Mouse (Mus musculus): ENCODE results near the gene Lst1. TPM values are rescaled to one million over a fixed set of nuclear protein-coding genes. Genes with fewer than 3 reads are reported as not detected.

The Lst1 gene
- polyA plus RNA-seq, 1 experiment from 2014 or later, result 41.4 TPM

- Histone ChIP-seq H3K9me3 (replicated peaks; ENCODE audit: control insufficient read depth, low read length) (no peaks in the 10 kb centered on the region), H3K9ac (ENCODE audit: low read depth, low read length) (no peak overlapping the region), H3K27me3 (ENCODE audit: control insufficient read depth, insufficient read depth, low read depth, low read length) (peaks cover 43% of the 10 kb centered on the region), H3K27ac (ENCODE audit: low read length) (peak overlapping the region; percentile 26; the same call in 1 of the 2 replicates), H3K36me3 (ENCODE audit: control insufficient read depth, insufficient read depth) (no peaks in the 10 kb centered on the region), H3K4me3 (ENCODE audit: low read depth, low read length) (peak overlapping the region; percentile 30), H3K4me2 (ENCODE audit: low read depth, low read length) (peak overlapping the region; percentile 26), H3K4me1 (ENCODE audit: control insufficient read depth, low read depth, low read length) (peaks cover 1% of the 10 kb centered on the region; the same call in 1 of the 2 replicates)
- no peak for ATAC-seq (ENCODE audit: low read depth)
- 12% methylated on average over 11 of the region's 11 CpGs for WGBS (ENCODE audit: insufficient replicate concordance)
Observed at GRCm38 (mm10) chr17:35201128-35201527, 12.9 kb upstream of the Lst1 start.

GRCm38 (mm10) chr17:35200398-35200797 is 12.2 kb upstream of the Lst1 start:
- WGBS (ENCODE audit: insufficient replicate concordance), result 11% methylated on average over 11 of the region's 11 CpGs
- H3K4me3 ChIP-seq (ENCODE audit: low read depth, low read length), result peak overlapping the region; percentile 30; the same call in 1 of the 2 replicates
- peaks cover 50% of the 10 kb centered on the region for H3K27me3 ChIP-seq (ENCODE audit: control insufficient read depth, insufficient read depth, low read depth, low read length)
- H3K36me3 ChIP-seq (ENCODE audit: control insufficient read depth, insufficient read depth), result no peaks in the 10 kb centered on the region
- H3K9ac ChIP-seq (ENCODE audit: low read depth, low read length), result no peak overlapping the region
- ATAC-seq (ENCODE audit: low read depth), result peak; percentile 32; the same call in 1 of the 2 replicates
- no peaks in the 10 kb centered on the region for H3K9me3 ChIP-seq (replicated peaks; ENCODE audit: control insufficient read depth, low read length)
- 0 out of 2 replicates have a peak overlapping the region, but pooled peaks have one; percentile 26 for H3K4me2 ChIP-seq (ENCODE audit: low read depth, low read length)
- peak overlapping the region; percentile 72 for H3K27ac ChIP-seq (ENCODE audit: low read length)
- peaks cover 5% of the 10 kb centered on the region; the same call in 1 of the 2 replicates for H3K4me1 ChIP-seq (ENCODE audit: control insufficient read depth, low read depth, low read length)

GRCm38 (mm10) chr17:35198946-35199345 is 10.7 kb upstream of the Lst1 start:
- H3K27me3 ChIP-seq (ENCODE audit: control insufficient read depth, insufficient read depth, low read depth, low read length), result peaks cover 58% of the 10 kb centered on the region
- H3K36me3 ChIP-seq (ENCODE audit: control insufficient read depth, insufficient read depth), result no peaks in the 10 kb centered on the region
- no peaks in the 10 kb centered on the region for H3K9me3 ChIP-seq (replicated peaks; ENCODE audit: control insufficient read depth, low read length)
- peaks cover 9% of the 10 kb centered on the region for H3K4me1 ChIP-seq (ENCODE audit: control insufficient read depth, low read depth, low read length)
- no peak overlapping the region for H3K27ac ChIP-seq (ENCODE audit: low read length)
- no peak for ATAC-seq (ENCODE audit: low read depth)
- WGBS (ENCODE audit: insufficient replicate concordance), result 69% methylated on average over 8 of the region's 8 CpGs
- no peak overlapping the region for H3K9ac ChIP-seq (ENCODE audit: low read depth, low read length)
- no peak overlapping the region for H3K4me3 ChIP-seq (ENCODE audit: low read depth, low read length)
- no peak overlapping the region for H3K4me2 ChIP-seq (ENCODE audit: low read depth, low read length)

GRCm38 (mm10) chr17:35198029-35198428 is 9.8 kb upstream of the Lst1 start:
- Histone ChIP-seq H3K27ac (ENCODE audit: low read length) (no peak overlapping the region), H3K4me2 (ENCODE audit: low read depth, low read length) (no peak overlapping the region), H3K36me3 (ENCODE audit: control insufficient read depth, insufficient read depth) (no peaks in the 10 kb centered on the region), H3K27me3 (ENCODE audit: control insufficient read depth, insufficient read depth, low read depth, low read length) (peaks cover 52% of the 10 kb centered on the region), H3K9me3 (replicated peaks; ENCODE audit: control insufficient read depth, low read length) (no peaks in the 10 kb centered on the region), H3K4me3 (ENCODE audit: low read depth, low read length) (no peak overlapping the region), H3K4me1 (ENCODE audit: control insufficient read depth, low read depth, low read length) (peaks cover 9% of the 10 kb centered on the region), H3K9ac (ENCODE audit: low read depth, low read length) (no peak overlapping the region)
- no peak for ATAC-seq (ENCODE audit: low read depth)
- 54% methylated on average over 7 of the region's 7 CpGs for WGBS (ENCODE audit: insufficient replicate concordance)

- Histone ChIP-seq H3K27me3 (ENCODE audit: control insufficient read depth, insufficient read depth, low read depth, low read length) (peaks cover 49% of the 10 kb centered on the region), H3K9me3 (replicated peaks; ENCODE audit: control insufficient read depth, low read length) (no peaks in the 10 kb centered on the region), H3K9ac (ENCODE audit: low read depth, low read length) (no peak overlapping the region), H3K4me2 (ENCODE audit: low read depth, low read length) (no peak overlapping the region), H3K27ac (ENCODE audit: low read length) (no peak overlapping the region), H3K4me1 (ENCODE audit: control insufficient read depth, low read depth, low read length) (peaks cover 9% of the 10 kb centered on the region), H3K4me3 (ENCODE audit: low read depth, low read length) (no peak overlapping the region), H3K36me3 (ENCODE audit: control insufficient read depth, insufficient read depth) (no peaks in the 10 kb centered on the region)
- WGBS (ENCODE audit: insufficient replicate concordance), result 26% methylated on average over 6 of the region's 6 CpGs
- ATAC-seq (ENCODE audit: low read depth), result no peak
Observed at GRCm38 (mm10) chr17:35197126-35197525, 8.9 kb upstream of the Lst1 start.

- H3K9ac ChIP-seq (ENCODE audit: low read depth, low read length), result peak overlapping the region; percentile 55; the same call in 1 of the 2 replicates
- H3K4me1 ChIP-seq (ENCODE audit: control insufficient read depth, low read depth, low read length), result peaks cover 9% of the 10 kb centered on the region
- 0 out of 2 replicates have a peak, but pooled peaks have one; percentile 4 for ATAC-seq (ENCODE audit: low read depth)
- no peak overlapping the region for H3K27ac ChIP-seq (ENCODE audit: low read length)
- H3K36me3 ChIP-seq (ENCODE audit: control insufficient read depth, insufficient read depth), result no peaks in the 10 kb centered on the region
- H3K4me3 ChIP-seq (ENCODE audit: low read depth, low read length), result peak overlapping the region; percentile 55
- H3K4me2 ChIP-seq (ENCODE audit: low read depth, low read length), result peak overlapping the region; percentile 76
- H3K27me3 ChIP-seq (ENCODE audit: control insufficient read depth, insufficient read depth, low read depth, low read length), result peaks cover 41% of the 10 kb centered on the region
- H3K9me3 ChIP-seq (replicated peaks; ENCODE audit: control insufficient read depth, low read length), result no peaks in the 10 kb centered on the region
- WGBS (ENCODE audit: insufficient replicate concordance), result 31% methylated on average over 9 of the region's 9 CpGs
Observed at GRCm38 (mm10) chr17:35196321-35196641, 8.0 kb upstream of the Lst1 start.

GRCm38 (mm10) chr17:35195631-35196320 is 7.5 kb upstream of the Lst1 start:
- Histone ChIP-seq H3K4me3 (ENCODE audit: low read depth, low read length) (peak overlapping the region; percentile 55), H3K4me1 (ENCODE audit: control insufficient read depth, low read depth, low read length) (peaks cover 9% of the 10 kb centered on the region), H3K36me3 (ENCODE audit: control insufficient read depth, insufficient read depth) (no peaks in the 10 kb centered on the region), H3K27me3 (ENCODE audit: control insufficient read depth, insufficient read depth, low read depth, low read length) (peaks cover 36% of the 10 kb centered on the region), H3K9ac (ENCODE audit: low read depth, low read length) (peak overlapping the region; percentile 55), H3K4me2 (ENCODE audit: low read depth, low read length) (peak overlapping the region; percentile 76), H3K9me3 (replicated peaks; ENCODE audit: control insufficient read depth, low read length) (no peaks in the 10 kb centered on the region), H3K27ac (ENCODE audit: low read length) (peak overlapping the region; percentile 24; the same call in 1 of the 2 replicates)
- under 1% methylated on average over 66 of the region's 66 CpGs for WGBS (ENCODE audit: insufficient replicate concordance)
- ATAC-seq (ENCODE audit: low read depth), result peak; percentile 75

- ATAC-seq (ENCODE audit: low read depth), result peak; percentile 10; the same call in 1 of the 2 replicates
- H3K9ac ChIP-seq (ENCODE audit: low read depth, low read length), result peak overlapping the region; percentile 55
- H3K4me3 ChIP-seq (ENCODE audit: low read depth, low read length), result peak overlapping the region; percentile 55
- H3K4me1 ChIP-seq (ENCODE audit: control insufficient read depth, low read depth, low read length), result peaks cover 11% of the 10 kb centered on the region
- no peaks in the 10 kb centered on the region for H3K9me3 ChIP-seq (replicated peaks; ENCODE audit: control insufficient read depth, low read length)
- H3K27ac ChIP-seq (ENCODE audit: low read length), result peak overlapping the region; percentile 24; the same call in 1 of the 2 replicates
- peaks cover 31% of the 10 kb centered on the region for H3K27me3 ChIP-seq (ENCODE audit: control insufficient read depth, insufficient read depth, low read depth, low read length)
- 35% methylated on average over 18 of the region's 19 CpGs for WGBS (ENCODE audit: insufficient replicate concordance)
- peak overlapping the region; percentile 76 for H3K4me2 ChIP-seq (ENCODE audit: low read depth, low read length)
- H3K36me3 ChIP-seq (ENCODE audit: control insufficient read depth, insufficient read depth), result no peaks in the 10 kb centered on the region
Observed at GRCm38 (mm10) chr17:35194844-35195630, 6.8 kb upstream of the Lst1 start.

All from liver, embryonic 16.5 days (tissue).